Mouse (Mus musculus): Measurements from ENCODE around the gene Lrguk.

GRCm38 (mm10) chr6:34124401-34124800 is 95.2 kb downstream of the Lrguk start:
- TF ChIP-seq CTCF (IDR thresholded peaks at IDR 0.05 in 2 of 3, conservative IDR thresholded peaks at IDR 0.05 in 1 of 3; ENCODE audit: control insufficient read depth in 1 of 3, insufficient read depth in 1 of 3, low read depth in 2 of 3, low read length in 3 of 3, poor library complexity in 1 of 3, severe bottlenecking in 1 of 3) (no peak), ZC3H11A (IDR thresholded peaks at IDR 0.05; ENCODE audit: low read depth, low read length) (no peak), POLR2A (IDR thresholded peaks at IDR 0.05; ENCODE audit: control insufficient read depth in 1 of 2, insufficient read depth in 1 of 2, low read depth in 1 of 2, low read length in 2 of 2, poor library complexity in 1 of 2) (no peak), KAT2A (conservative IDR thresholded peaks at IDR 0.05; ENCODE audit: low read depth, low read length) (no peak), MXI1 (IDR thresholded peaks at IDR 0.05; ENCODE audit: low read depth, low read length) (no peak), MAX (IDR thresholded peaks at IDR 0.05; ENCODE audit: low read length) (no peak), MAFK (IDR thresholded peaks at IDR 0.05; ENCODE audit: borderline replicate concordance, low read depth, low read length) (no peak), SMC3 (IDR thresholded peaks at IDR 0.05; ENCODE audit: low read depth, low read length) (no peak)
